Mouse (Mus musculus) bone marrow macrophage, adult 2 months (primary cell): ENCODE results near the gene Ano5.

Experiments
- CTCF ChIP-seq: IDR thresholded peaks from 2 replicates; pipeline ENCODE4 v1.5.1; 2012; ENCODE audit warnings: low read depth, mild to moderate bottlenecking, low read length, moderate library complexity
- POLR2A ChIP-seq: IDR thresholded peaks from 2 replicates; pipeline ENCODE4 v1.6.1; 2012; ENCODE audit warnings: mild to moderate bottlenecking, low read depth, low read length, borderline replicate concordance

- TF ChIP-seq CTCF, result no peak
- TF ChIP-seq POLR2A, result no peak
Measured at GRCm38 (mm10) chr7:51624336-51624897, 113.6 kb downstream of the Ano5 start.
